In genomic region chr15:77834336-77835268, GRCm38 (mm10) we compare ENCODE assay signal across 10 mouse cellular contexts. TPM values are rescaled to one million over a fixed set of nuclear protein-coding genes. Genes with fewer than 3 reads are reported as not detected.
A peak's percentile ranks its signal among the peaks of the same experiment; 100 is the strongest.
DNase-seq lines count a peak whose midpoint lies in the region; ATAC-seq and TF ChIP-seq lines count a peak whose summit lies in the region.
"Had no signal": no experiment of that assay in that cellular context is flagged by ENCODE, and none has a peak within 500 bp of the region (broad histone marks: within the 10 kb centered on the region; RNA-seq: fewer than 3 reads in every experiment).

No protein-coding gene starts in this region.

- no peak for TF ChIP-seq POLR2A in heart, adult 2 months (IDR thresholded peaks at IDR 0.05; ENCODE audit: insufficient read depth, low read depth, low read length)

- H3K4me1 ChIP-seq in heart, adult 2 months (ENCODE audit: control insufficient read depth, insufficient read depth, low read length): peaks cover 62% of the 10 kb centered on the region
- H3K4me1 ChIP-seq in ES-E14 (ENCODE audit: control insufficient read depth in 2 of 2, insufficient read depth in 2 of 2, low read length in 2 of 2, poor library complexity in 1 of 2): peaks cover 22 to 47% of the 10 kb centered on the region in 2 experiments
- H3K4me1 ChIP-seq in limb, embryonic 11.5 days (ENCODE audit: control insufficient read depth, insufficient read depth, low read length): peaks cover 44% of the 10 kb centered on the region

- WGBS in heart, adult 2 months: 52% methylated on average over 15 of the region's 15 CpGs
- 69% methylated on average over 15 of the region's 15 CpGs for WGBS in limb, embryonic 11.5 days

- in situ Hi-C loops in ES-E14 (cut with MboI; ENCODE audit: low sequenced_read_pairs in 2 of 2, unreplicated experiment in 2 of 2): no loop called here

- no peaks in the 10 kb centered on the region for H3K9me3 ChIP-seq in ES-E14 (ENCODE audit: control insufficient read depth, insufficient read depth, low read depth, low read length)
- no peaks in the 10 kb centered on the region for H3K9me3 ChIP-seq in limb, embryonic 11.5 days (ENCODE audit: control insufficient read depth, low read length)
- H3K9me3 ChIP-seq: midbrain, embryonic 12.5 days had no signal

- peak overlapping the region; percentile 43; the same call in 1 of the 2 replicates for H3K9ac ChIP-seq in heart, adult 2 months (ENCODE audit: low read depth, low read length)
- 0 out of 2 replicates have a peak overlapping the region, but pooled peaks have one; percentile 5 for H3K9ac ChIP-seq in ES-E14 (ENCODE audit: insufficient read depth, low read depth, low read length, poor library complexity, severe bottlenecking)
- no peak overlapping the region for H3K9ac ChIP-seq in limb, embryonic 11.5 days (ENCODE audit: low read length)
- H3K9ac ChIP-seq: midbrain, embryonic 12.5 days had no signal

- H3K79me2 ChIP-seq in heart, adult 2 months (replicated peaks; ENCODE audit: control insufficient read depth, insufficient read depth, low read length): peaks cover 28% of the 10 kb centered on the region

- TF ChIP-seq EP300 in heart, adult 2 months (IDR thresholded peaks at IDR 0.05; ENCODE audit: insufficient read depth, low read depth, low read length): no peak

- ATAC-seq in limb, embryonic 11.5 days (ENCODE audit: insufficient number of reproducible peaks, low FRiP score, low TSS enrichment, low read depth): no peak
- peak; percentile 51; the same call in 1 of the 2 replicates for ATAC-seq in neutrophil, adult 5-6 weeks (ENCODE audit: extremely low read depth, insufficient number of reproducible peaks, low FRiP score, poor library complexity, severe bottlenecking)

- H3K27ac ChIP-seq in heart, adult 2 months: peak overlapping the region; percentile 65
- no peak overlapping the region for H3K27ac ChIP-seq in ES-E14 (ENCODE audit: insufficient read depth, low read depth, low read length, poor library complexity, severe bottlenecking)
- H3K27ac ChIP-seq in limb, embryonic 11.5 days (replicated peaks; ENCODE audit: low read depth, low read length): peak overlapping the region; percentile 42; the same call in 1 of the 2 replicates
- H3K27ac ChIP-seq: midbrain, embryonic 12.5 days had no signal

- DNase-seq in heart, adult 2 months: peak in 1 of 2 experiments; percentile 19
- DNase-seq in heart, adult 8-10 months (ENCODE audit: low spot score): no peak
- DNase-seq in ES-E14 (ENCODE audit: low read depth, low spot score): no peak
- no peak for DNase-seq in limb, embryonic 11.5 days (ENCODE audit: low spot score)
- no peak for DNase-seq in cerebellum, postnatal 4 days (ENCODE audit: low spot score in 2 of 2)
- no peak for DNase-seq in layer of hippocampus, adult 18-20 months (ENCODE audit: low spot score in 2 of 2)
- no peak for DNase-seq in frontal cortex, postnatal 10 days (ENCODE audit: low spot score in 2 of 2)

- no peaks in the 10 kb centered on the region for H3K27me3 ChIP-seq in heart, adult 2 months (ENCODE audit: control insufficient read depth, insufficient read depth, low read length)
- no peaks in the 10 kb centered on the region for H3K27me3 ChIP-seq in limb, embryonic 11.5 days (ENCODE audit: control insufficient read depth, insufficient read depth, low read length)

- no peak overlapping the region for H3K4me2 ChIP-seq in limb, embryonic 11.5 days (ENCODE audit: low read depth, severe bottlenecking)
- H3K4me2 ChIP-seq: midbrain, embryonic 12.5 days had no signal

- TF ChIP-seq CTCF in heart, adult 2 months (IDR thresholded peaks at IDR 0.05): no peak

- no peak overlapping the region for H3K4me3 ChIP-seq in heart, adult 2 months
- no peak overlapping the region for H3K4me3 ChIP-seq in ES-E14 (ENCODE audit: insufficient read depth in 1 of 2, low read depth in 1 of 2, low read length in 2 of 2, poor library complexity in 1 of 2, severe bottlenecking in 1 of 2)
- H3K4me3 ChIP-seq in limb, embryonic 11.5 days (ENCODE audit: low read depth, low read length): no peak overlapping the region
- H3K4me3 ChIP-seq: erythroblast, embryonic 14.5 days; midbrain, embryonic 12.5 days had no signal

- intact Hi-C loops in heart, adult 2 months (cut with DNase I): loop anchor here (2.0 to 5.0 kb wide), 2 partner anchors 14 to 78 kb away; no protein-coding TSS in a partner anchor

- peaks cover 45% of the 10 kb centered on the region for H3K36me3 ChIP-seq in heart, adult 2 months (ENCODE audit: control insufficient read depth, insufficient read depth, low read length)
- H3K36me3 ChIP-seq in ES-E14 (ENCODE audit: control insufficient read depth, insufficient read depth, low read length, poor library complexity, severe bottlenecking): peaks cover 13% of the 10 kb centered on the region
- no peaks in the 10 kb centered on the region for H3K36me3 ChIP-seq in limb, embryonic 11.5 days (ENCODE audit: control insufficient read depth, insufficient read depth, low read length)
- H3K36me3 ChIP-seq: midbrain, embryonic 12.5 days had no signal

TF ChIP-seq in ES-E14, 5 proteins besides CTCF, POLR2A, EP300 and RAD21:
- TF ChIP-seq CHD2 (IDR thresholded peaks at IDR 0.05; ENCODE audit: low read depth, low read length) (no peak), ZC3H11A (IDR thresholded peaks at IDR 0.05; ENCODE audit: borderline replicate concordance, low read depth, low read length) (no peak), MAFK (IDR thresholded peaks at IDR 0.05; ENCODE audit: insufficient read depth, low read depth, low read length) (no peak), HCFC1 (IDR thresholded peaks at IDR 0.05; ENCODE audit: borderline replicate concordance, insufficient read depth, low read length) (no peak), ZNF384 (IDR thresholded peaks at IDR 0.05; ENCODE audit: low read depth, low read length) (no peak)

RNA-seq across cellular contexts. Expression of gene Myh9, which starts 7.4 kb away (rescaled TPM):
- 100 to 1,000 TPM in 1 of 2 experiments, 10 to 100 TPM in 1; 88.3 to 111 TPM for total RNA-seq in heart, adult 2 months (2021)
- polyA plus RNA-seq in heart, adult 2 months (2012; rRNA removed): 30.4 and 46.8 TPM in 2 replicates
- 100 to 1,000 TPM in 1 of 4 experiments, 10 to 100 TPM in 3; 72.5 to 127 (median 97.2) TPM for total RNA-seq in heart, adult 8-10 months (2022)
- total RNA-seq in ES-E14 (2012; rRNA removed): 146 and 152 TPM in 2 replicates
- 33.2 and 38.1 TPM in 2 replicates for polyA plus RNA-seq in limb, embryonic 11.5 days (2014; fragmentation: Nextera tagmentation; extraction: Ambion mirVana)
- 1,152 and 1,215 TPM in 2 replicates for total RNA-seq in neutrophil, adult 5-6 weeks (2017)
- 10 to 100 TPM; 86.7 to 88.3 TPM for total RNA-seq in layer of hippocampus, adult 18-20 months (2021)
